Mouse (Mus musculus) erythroblast, embryonic 14.5 days (primary cell): ENCODE measurements around the gene Fa2h. TPM values are rescaled to one million over a fixed set of nuclear protein-coding genes. Genes with fewer than 3 reads are reported as not detected.

Experiments
- H3K27me3 ChIP-seq: 2 replicates; pipeline ENCODE4 v1.6.1; 2012; ENCODE audit warnings: inconsistent platforms; ENCODE audit not compliant: control insufficient read depth
- H3K36me3 ChIP-seq: 2 replicates; pipeline ENCODE4 v1.6.1; 2012; ENCODE audit warnings: mild to moderate bottlenecking, inconsistent platforms; ENCODE audit not compliant: control insufficient read depth
- H3K4me1 ChIP-seq: 2 replicates; pipeline ENCODE4 v1.6.1; 2012; ENCODE audit warnings: inconsistent platforms; ENCODE audit not compliant: control insufficient read depth
- H3K4me3 ChIP-seq: replicated peaks from 2 replicates; pipeline ENCODE3; 2012; ENCODE audit warnings: moderate library complexity, mild to moderate bottlenecking, inconsistent platforms
- H3K9me3 ChIP-seq: 2 replicates; pipeline ENCODE4 v1.6.1; 2012; ENCODE audit warnings: low read length, inconsistent platforms, mixed read lengths; ENCODE audit not compliant: control insufficient read depth
- GATA1 ChIP-seq: IDR thresholded peaks from 2 replicates; pipeline ENCODE4 v1.6.1; 2012; ENCODE audit warnings: low read length, inconsistent platforms, mixed read lengths
- TAL1 ChIP-seq: IDR thresholded peaks from 3 replicates; pipeline ENCODE4 v1.6.1; 2012; ENCODE audit warnings: low read length, inconsistent platforms, mixed read lengths
- polyA plus RNA-seq: library from polyadenylated mRNA; stranded (reverse); fragments of >175 nt; gene quantifications from 2 replicates; pipeline ENCODE4 v1.2.3, GENCODE M21; 2012

Gene Fa2h
- polyA plus RNA-seq, 1 experiment, result not detected

GRCm38 (mm10) chr8:111403391-111403790 is 9.8 kb upstream of the Fa2h start:
- Histone ChIP-seq H3K4me1 (no peaks in the 10 kb centered on the region), H3K27me3 (no peaks in the 10 kb centered on the region; the same call in none of the 2 replicates), H3K4me3 (no peak overlapping the region), H3K9me3 (no peaks in the 10 kb centered on the region), H3K36me3 (no peaks in the 10 kb centered on the region)
- TF ChIP-seq GATA1 (no peak), TAL1 (no peak)

- H3K27me3 ChIP-seq, result peaks cover 65% of the 10 kb centered on the region
- TF ChIP-seq TAL1 (no peak), GATA1 (no peak)
Measured at GRCm38 (mm10) chr8:111391268-111391667, 2.4 kb downstream of the Fa2h start.

DNA sequence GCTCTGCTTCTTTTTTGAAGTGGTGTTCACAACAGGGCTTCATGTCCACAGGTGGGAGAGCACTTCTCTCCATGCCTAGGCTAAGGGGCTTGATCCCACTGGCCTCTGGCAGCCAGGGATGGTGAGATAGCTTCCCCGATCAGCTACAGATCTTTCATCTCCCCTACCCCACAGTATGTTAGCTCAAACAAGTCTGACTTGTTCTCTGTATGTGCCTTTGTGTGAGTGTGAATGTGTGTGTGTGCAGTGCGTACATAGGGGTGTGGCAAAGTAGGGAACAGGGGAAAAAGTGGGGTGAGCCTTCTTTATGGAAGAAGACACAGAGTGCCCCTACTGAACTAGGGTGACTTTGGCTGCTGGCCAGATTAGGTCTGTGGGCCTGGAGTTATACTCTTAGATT is 2.8 kb downstream of the Fa2h start:
- TF ChIP-seq GATA1, result no peak
- no peak for TF ChIP-seq TAL1
- H3K4me1 ChIP-seq, result peaks cover 10% of the 10 kb centered on the region
- peaks cover 60% of the 10 kb centered on the region for H3K27me3 ChIP-seq
- no peak overlapping the region for H3K4me3 ChIP-seq
- H3K36me3 ChIP-seq, result no peaks in the 10 kb centered on the region
- H3K9me3 ChIP-seq, result no peaks in the 10 kb centered on the region; the same call in 1 of the 2 replicates

More at GRCm38 (mm10) chr8:111391268-111391667, 2.4 kb downstream of the Fa2h start:
- Histone ChIP-seq H3K36me3 (no peaks in the 10 kb centered on the region), H3K9me3 (no peaks in the 10 kb centered on the region; the same call in 1 of the 2 replicates), H3K4me3 (no peak overlapping the region), H3K4me1 (peaks cover 10% of the 10 kb centered on the region)

- Histone ChIP-seq H3K4me1 (peaks cover 10% of the 10 kb centered on the region), H3K4me3 (no peak overlapping the region), H3K36me3 (no peaks in the 10 kb centered on the region), H3K9me3 (no peaks in the 10 kb centered on the region; the same call in 1 of the 2 replicates), H3K27me3 (peaks cover 53% of the 10 kb centered on the region)
- no peak for TF ChIP-seq GATA1
- TF ChIP-seq TAL1, result no peak
Measured at GRCm38 (mm10) chr8:111389581-111389980, 4.0 kb downstream of the Fa2h start.

GRCm38 (mm10) chr8:111385915-111386314 is 7.7 kb downstream of the Fa2h start:
- Histone ChIP-seq H3K4me3 (no peak overlapping the region), H3K27me3 (peaks cover 20% of the 10 kb centered on the region), H3K36me3 (no peaks in the 10 kb centered on the region), H3K4me1 (no peaks in the 10 kb centered on the region), H3K9me3 (no peaks in the 10 kb centered on the region)
- TF ChIP-seq GATA1, result no peak
- no peak for TF ChIP-seq TAL1

DNA sequence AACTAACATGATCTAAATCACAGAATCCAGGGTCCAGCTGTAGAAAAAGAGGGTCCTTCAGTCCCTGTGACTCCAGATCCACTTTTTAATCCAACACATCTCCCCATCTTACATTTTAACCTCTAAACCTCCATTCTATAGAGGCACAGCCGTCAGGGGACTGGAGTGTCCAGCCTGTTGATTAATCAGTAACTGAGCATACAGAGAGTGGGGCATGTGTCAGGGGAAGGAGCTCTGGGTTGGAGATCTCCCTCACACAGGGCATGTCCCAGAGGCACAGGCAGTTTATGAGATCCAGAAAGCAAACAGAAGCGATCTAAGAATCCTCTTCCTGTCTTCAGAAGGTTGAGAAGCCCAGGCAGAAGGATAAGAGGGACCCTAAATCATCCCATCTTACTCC is 9.0 kb downstream of the Fa2h start:
- Histone ChIP-seq H3K4me1 (no peaks in the 10 kb centered on the region), H3K4me3 (no peak overlapping the region), H3K27me3 (peaks cover 23% of the 10 kb centered on the region), H3K9me3 (no peaks in the 10 kb centered on the region), H3K36me3 (no peaks in the 10 kb centered on the region)
- TF ChIP-seq TAL1 (no peak), GATA1 (no peak)

DNA sequence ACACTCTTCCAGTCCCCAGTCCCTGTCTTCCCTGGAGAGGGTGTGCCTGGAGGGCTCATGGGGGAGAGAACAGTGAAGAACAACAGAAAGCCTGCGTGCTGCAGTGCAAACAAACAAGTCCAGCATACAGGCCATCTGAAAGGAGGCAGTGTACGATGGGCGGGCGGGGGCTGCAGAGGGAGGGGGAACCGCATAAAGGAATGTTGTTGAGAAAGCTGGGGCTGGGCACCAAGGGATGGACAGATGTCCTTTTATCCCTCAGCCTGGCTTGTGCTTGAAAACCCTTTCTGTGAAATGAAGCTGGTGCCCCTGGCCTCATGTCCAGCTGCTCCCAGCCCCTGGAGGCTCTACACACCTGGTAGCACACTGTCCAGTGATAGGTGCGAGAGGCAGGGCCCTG is 18.4 kb downstream of the Fa2h start:
- Histone ChIP-seq H3K4me1 (no peaks in the 10 kb centered on the region), H3K4me3 (no peak overlapping the region), H3K27me3 (peaks cover 2% of the 10 kb centered on the region), H3K36me3 (no peaks in the 10 kb centered on the region), H3K9me3 (no peaks in the 10 kb centered on the region)
- TF ChIP-seq GATA1 (no peak), TAL1 (no peak)

DNA sequence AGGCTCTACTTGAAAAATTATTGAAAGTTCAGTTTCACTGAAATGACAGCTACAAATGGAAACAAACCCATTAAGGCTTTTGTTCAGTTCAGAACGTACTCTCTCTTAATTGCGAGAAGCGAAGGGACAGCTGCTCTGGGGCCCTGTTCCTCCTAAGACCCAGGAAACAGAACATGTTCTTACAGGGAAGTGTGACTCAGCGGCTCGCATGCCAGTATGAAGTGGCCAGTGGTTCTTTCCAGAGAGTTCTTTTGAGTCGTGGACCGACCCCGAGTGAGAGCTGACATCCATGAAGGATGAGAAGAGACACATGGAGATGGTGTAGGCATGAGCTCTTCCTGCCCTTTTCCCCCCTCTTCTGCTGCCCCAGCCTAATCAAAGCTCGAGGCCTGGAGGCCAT is 23.9 kb downstream of the Fa2h start:
- no peaks in the 10 kb centered on the region for H3K36me3 ChIP-seq
- no peak overlapping the region for H3K4me3 ChIP-seq
- no peak for TF ChIP-seq GATA1
- TF ChIP-seq TAL1, result no peak
- H3K4me1 ChIP-seq, result no peaks in the 10 kb centered on the region
- no peaks in the 10 kb centered on the region for H3K9me3 ChIP-seq
- H3K27me3 ChIP-seq, result peaks cover 5% of the 10 kb centered on the region

DNA sequence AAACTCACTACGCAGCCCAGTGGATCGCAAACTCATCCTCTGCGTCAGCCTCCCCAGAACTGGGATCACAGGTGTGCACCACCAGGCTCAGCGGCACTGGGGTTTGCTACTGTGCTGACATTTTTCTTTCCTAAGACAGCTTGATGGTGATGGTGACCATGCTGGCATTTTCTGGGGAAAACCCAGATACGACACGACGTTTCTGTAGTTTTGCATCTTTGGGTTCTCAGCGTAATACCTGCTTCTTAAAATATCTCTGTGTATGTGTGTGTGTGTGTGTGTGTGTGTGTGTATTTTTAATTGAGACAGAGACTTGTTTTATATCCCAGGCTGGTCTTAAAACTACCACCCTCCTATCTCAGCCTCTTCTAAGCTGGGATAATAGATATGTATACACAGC is 26.3 kb downstream of the Fa2h start:
- Histone ChIP-seq H3K4me3 (no peak overlapping the region), H3K4me1 (no peaks in the 10 kb centered on the region), H3K27me3 (peaks cover 5% of the 10 kb centered on the region), H3K36me3 (no peaks in the 10 kb centered on the region), H3K9me3 (no peaks in the 10 kb centered on the region)
- TF ChIP-seq TAL1, result no peak

DNA sequence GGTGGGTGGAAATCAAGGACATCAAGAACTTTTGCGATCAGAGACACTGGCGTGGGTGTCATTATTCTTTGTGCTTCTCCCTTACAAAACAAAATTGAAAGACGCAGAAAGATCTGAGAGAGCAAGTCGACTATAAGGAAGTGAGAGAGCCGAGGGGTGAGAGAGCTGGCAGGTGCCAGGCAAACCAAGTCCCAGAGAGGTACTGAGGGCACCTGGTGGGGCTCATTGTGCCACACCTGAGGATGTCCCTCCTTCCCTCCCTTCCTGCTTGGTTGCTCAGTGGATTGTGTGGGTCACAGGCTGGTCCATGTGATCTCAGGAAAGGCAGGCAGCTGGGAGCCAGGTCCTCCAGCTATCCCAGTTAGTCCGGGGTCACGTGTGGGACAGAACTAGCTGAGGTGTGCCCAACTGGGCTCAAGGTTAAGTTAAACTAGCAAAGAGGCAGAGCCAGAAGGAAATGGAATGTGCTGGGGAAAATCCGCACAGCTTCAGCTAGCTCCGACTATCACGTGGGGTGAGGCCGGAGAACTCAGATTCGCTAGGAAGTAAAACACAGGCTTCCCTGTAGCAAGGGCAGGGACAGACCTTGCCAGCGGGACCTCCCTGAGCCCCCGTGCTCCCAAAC is 26.9 kb downstream of the Fa2h start:
- TF ChIP-seq GATA1, result no peak
- TF ChIP-seq TAL1, result no peak
- no peaks in the 10 kb centered on the region for H3K4me1 ChIP-seq
- H3K9me3 ChIP-seq, result no peaks in the 10 kb centered on the region
- no peak overlapping the region for H3K4me3 ChIP-seq
- no peaks in the 10 kb centered on the region for H3K36me3 ChIP-seq
- peaks cover 5% of the 10 kb centered on the region for H3K27me3 ChIP-seq
